Mouse (Mus musculus) layer of hippocampus, adult 11-12 months (tissue): Measurements from ENCODE around the gene Slc36a1.

Source experiments
- DNase-seq: peaks from one replicate; pipeline ENCODE4 v3.0.0; 2022; ENCODE audit warnings: low spot score

Slc36a1 gene

DNA sequence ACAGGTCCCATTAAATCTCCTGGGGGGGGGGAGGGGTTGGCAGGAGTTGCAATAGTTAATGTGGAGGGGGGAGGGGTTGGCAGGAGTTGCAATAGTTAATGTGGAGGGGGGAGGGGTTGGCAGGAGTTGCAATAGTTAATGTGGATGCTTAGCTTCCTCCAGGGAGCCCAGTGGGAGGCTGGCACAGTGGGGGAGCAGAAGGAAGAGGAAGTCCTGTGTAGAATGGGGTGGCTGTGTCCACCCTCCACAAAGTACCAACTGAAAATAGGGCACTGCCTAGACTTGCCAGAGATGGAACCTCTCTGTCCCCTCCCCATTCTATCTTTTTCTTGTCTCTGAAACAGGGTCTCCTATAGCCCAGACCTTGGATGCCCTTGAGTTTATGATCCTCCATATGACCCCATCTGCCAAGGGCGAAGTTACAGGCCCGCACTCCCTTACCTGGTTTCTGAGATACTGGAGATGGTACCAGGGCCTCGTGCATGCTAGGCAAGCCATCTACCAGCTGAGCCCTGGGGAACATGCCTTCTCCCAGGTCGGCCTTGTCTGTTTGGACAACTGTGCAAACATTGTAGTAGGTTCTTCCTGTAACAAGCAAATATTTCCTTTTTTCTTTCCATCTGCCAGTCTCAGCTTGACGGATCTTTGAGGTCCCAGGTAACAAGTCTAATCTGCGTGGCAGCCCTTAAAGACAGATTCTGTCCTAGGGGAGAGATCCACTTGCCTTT is 5.6 kb downstream of the Slc36a1 start:
- DNase-seq: no peak

DNA sequence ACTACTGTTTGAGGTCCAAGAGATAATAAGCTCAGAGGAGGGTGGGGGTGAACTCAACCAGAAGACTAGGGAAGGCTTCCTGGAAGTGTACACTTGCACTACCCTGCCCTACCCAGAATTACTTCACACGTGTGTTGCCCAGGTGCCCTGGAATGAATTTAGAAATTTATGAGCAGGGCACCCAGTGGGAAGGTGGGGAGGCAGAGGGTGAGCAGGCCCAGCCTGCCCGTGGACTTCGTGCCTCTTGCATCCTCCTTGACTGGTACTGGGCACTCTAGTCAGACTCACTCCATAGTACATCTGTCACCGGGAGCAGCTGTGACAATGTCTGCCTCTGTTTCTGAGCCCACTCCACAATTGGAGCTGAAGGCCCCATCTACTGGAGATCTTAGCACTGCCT is 9.4 kb downstream of the Slc36a1 start:
- no peak for DNase-seq

DNA sequence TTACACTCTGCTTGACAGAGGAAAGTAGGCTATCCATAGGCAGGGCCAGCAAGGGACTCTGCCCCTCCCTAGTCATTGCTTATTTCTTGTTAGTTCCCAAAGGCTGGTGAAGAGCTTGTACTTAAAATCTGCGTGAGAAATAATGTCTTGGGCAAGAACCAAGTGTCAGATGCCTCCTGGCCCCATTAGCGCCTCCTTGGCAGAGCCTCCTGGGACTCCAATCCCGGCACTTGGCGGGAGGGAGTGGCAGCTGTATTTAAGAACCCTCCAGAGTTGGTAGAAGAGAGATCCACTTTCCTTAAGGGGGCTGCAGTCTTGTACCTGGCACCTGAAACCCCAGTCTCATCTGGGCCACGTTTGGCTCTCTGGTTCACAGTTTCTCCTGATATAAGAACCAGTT is 10.0 kb downstream of the Slc36a1 start:
- DNase-seq: no peak

DNA sequence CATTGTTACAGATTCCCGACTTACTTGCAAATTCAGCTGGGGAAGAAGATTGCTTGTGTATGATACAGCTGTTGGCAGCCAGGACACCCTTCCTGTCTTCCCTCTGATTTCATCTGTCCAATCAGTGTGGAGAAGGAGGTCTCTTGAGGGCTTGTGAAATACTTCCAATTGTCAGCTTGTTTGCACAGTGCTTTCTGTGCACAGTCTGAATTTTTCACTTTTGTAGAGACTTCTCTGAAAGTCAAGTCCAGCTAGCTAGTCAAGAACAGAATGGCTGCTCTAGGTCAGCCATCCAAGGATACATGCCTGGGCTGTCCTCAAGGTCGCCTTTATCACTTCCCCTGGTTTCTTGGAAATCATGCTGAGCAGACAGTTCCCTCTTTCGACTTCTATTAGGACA is 10.8 kb downstream of the Slc36a1 start:
- no peak for DNase-seq

DNA sequence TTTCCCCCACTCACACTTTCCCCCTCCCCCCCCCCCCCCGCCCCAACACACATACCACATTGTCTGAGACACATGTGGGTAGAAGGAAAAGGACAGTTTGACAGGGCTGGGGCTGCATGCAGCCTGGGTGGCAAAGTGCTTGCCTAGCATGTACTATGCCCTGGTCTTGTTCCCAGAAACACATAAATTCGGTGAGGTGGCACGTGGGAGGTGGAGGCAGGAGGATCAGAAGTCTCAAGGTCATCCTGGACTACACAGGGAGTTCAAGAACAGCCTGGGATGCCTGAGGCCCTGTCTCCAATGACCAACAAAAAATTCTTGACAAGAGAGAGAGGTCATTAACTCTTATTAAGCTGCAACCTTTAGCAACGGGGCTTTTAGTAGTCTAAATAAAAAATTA is 11.9 kb downstream of the Slc36a1 start:
- no peak for DNase-seq

DNA sequence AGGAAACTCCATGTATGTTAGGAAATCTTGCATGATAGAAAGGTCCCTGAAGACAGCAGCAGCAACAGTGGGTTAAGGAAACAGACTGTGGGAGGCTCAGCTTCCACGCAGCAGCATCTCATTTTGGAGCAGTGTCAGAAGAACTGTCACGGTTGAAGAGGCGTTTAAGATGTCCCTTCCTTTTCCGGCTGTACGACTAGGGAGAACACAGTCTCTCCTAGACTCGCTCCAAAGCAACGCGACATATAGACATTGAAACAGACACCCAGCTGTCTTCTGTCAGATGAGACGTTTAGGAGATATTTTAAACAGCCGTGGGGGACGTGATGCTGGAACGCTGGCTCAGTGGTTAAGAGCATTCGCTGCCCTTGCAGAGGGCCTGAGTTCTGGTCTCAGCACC is 12.7 kb downstream of the Slc36a1 start:
- no peak for DNase-seq

DNA sequence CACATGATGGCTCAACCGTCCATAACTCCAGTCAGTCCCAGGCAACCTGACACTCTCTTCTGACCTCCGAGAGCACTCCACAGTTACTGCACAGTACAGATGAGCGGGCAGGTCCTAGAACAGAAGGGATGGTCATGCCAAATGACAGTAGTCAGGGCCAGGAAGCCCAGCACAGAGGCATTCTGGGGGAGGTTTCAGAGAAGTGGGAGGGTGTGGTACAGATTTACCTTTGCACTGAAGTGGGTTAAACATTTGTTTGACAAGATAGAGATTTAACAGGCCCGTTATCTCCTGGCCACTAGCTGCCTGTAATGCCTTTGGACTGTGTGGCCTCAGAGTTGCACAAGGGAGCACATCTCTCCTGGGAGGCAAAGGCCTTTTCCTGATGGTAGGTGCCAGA is 13.3 kb downstream of the Slc36a1 start:
- DNase-seq: no peak

DNA sequence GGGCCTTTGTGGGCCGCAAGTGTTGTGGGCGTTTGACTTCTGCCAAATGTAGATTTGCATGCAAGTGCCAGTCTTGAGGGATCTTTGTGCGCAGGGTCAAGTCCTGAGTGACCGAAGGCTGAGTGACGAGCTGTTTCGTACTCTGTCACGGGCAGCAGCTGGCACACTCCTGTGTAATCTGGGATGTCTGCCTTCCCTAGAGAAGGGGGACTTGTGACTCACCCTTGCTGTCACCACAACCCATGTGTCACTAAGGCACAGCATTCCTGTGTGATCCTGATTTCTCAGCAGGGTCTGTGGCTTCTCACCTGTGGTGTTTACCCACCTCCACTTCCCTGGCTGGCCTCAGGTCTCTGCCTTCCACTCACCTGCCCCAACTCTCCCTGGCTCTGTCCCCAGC is 13.7 kb downstream of the Slc36a1 start:
- DNase-seq: no peak

DNA sequence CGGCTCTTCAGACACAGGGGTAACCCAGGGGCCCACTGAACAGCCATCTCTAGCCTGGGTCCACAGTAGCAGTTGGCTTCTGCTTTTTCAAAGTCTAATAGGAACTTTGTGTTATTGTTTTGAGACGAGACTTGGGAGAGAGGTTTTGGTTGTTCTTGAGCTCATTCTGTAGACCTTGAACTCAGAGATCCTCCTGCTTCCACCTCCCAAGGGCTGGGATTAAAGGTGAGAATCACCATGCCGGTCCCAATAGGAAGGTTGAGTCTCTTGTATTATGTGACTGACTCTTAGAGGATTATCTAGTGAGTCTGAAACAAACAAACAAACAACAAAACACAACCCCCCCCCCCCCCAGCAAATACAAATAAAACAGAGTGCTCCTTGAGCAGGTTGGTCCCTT is 14.3 kb downstream of the Slc36a1 start:
- no peak for DNase-seq

DNA sequence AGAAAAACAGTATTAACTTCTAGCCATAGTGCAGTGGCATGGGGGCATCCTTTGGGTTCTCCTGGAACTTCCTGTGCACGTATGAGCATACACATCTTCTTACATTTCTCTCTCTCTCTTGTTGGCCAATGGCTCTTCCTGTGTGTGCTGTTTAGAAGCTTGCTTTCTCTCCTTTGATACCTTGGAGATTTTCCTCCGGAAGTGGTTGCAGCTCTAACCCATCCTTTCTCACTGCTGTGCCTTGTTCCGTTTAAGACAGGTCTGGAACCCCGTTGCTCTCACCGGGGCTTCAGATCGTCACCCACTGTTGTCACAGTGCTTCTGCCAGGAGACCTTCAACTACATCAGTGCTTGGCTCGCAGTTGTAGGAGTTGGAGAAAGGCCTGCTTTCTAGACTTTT is 17.2 kb downstream of the Slc36a1 start:
- DNase-seq: no peak

DNA sequence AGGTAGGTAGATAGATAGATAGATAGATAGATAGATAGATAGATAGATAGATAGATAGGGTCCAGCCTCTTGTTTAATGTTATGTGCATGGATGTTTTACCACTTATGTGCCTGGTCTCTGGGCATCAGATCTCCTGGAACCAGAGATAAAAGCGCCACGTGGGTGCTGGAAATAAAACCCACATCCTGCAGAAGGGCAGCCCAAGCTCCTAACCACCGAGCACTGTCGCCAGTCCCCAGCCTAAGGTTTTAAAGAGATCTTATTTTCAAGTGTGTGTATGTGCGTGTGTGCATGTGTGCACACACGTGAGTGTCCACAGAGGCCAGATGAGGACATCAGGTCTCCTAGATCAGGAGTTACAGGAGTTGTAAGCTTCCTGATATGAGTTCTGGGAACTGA is 26.9 kb downstream of the Slc36a1 start:
- no peak for DNase-seq

DNA sequence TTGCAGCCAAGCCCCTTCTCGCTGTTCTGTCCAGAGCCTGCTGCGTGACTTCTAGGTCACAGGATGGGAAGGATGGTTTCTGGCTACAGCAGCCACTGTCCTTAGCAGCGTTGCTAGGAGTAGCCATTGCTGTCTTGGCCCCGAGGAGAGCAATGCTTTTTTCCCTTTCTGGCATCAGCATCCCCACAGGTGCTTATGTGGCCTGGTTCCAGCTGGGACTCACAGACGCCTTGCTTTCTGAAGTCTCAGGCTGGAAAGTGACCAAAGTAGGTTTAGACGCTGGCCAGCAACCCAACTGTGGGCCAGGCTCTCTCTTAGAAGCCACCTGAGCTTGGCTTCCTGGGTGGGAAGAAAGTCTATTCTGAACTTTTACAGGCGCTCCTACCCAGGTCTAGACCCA is 30.1 kb downstream of the Slc36a1 start:
- DNase-seq: no peak

DNA sequence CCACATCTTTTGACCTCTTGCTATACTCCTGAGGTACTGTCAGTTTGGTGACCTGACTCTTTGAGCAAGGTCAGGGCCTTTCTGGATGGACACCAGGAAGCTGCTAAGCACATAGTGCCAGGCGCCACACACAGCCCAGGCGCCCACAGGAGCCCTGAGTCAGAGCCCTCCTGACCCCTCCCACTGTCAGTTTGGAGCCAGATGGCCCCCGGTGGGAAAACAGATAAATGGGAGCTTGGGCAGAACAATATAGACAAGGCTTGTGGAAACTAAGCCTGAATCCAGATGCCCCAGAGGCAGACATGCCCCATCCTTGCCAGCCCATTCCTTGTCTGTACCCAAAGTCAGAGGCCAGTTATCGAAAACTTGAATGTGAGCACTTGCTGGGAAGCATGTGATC is 30.6 kb downstream of the Slc36a1 start:
- DNase-seq: no peak

DNA sequence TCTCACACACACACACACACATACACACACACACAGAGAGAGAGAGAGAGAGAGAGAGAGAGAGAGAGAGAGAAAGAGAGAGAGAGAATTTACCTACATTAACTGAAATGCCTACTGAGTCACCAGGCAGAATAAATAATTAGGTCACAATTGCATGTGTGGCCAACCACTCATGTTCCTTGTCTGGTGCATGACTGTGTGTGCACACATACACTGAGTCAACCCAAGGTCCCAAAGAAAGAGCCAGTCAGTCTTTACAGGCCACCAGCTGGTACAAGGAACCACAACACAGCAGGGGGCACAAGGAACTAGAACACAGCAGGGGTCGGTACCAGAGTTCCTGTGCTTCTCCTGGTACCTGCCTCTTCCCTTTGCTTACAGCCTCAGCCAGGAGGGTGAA is 32.7 kb downstream of the Slc36a1 start:
- DNase-seq: no peak

DNA sequence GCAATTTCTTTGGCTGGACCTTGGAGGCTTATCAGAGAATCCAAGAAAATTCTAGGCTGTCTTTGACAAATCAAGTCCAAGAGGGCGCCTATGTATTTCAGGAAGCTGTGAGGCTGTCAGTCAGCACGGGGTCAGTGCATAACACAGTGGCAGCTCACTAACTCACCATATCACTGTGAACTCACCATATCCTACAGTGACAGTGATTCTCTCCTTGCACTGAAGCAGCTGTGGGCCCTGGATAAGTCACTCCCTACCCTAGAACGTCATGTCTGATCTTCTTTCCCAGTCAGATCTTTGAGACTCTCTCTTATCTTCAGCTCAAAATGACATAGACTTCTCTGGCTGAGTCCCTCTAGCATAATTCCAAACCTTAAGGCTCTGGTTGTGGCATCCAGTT is 35.3 kb downstream of the Slc36a1 start:
- no peak for DNase-seq

DNA sequence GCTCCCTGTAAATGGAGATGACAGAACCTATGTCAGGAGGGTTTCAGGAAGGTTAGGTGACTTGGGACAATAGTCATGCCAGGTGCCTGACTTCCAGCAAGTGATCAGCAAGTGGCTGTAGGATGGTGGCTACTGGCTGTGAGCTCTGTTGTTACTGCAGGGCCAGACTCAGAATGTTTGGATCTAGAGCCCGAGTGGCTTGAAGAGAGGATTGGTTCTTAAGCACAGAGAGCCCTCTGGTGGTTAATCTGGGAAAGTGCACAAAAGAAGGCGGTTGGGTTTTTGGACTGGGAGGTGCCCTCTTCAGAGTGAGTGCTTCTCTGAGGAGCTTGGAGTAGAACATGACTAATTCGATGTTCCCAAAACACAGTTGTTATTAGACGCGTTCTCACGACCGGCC is 36.4 kb downstream of the Slc36a1 start:
- peak; percentile 85 for DNase-seq

DNA sequence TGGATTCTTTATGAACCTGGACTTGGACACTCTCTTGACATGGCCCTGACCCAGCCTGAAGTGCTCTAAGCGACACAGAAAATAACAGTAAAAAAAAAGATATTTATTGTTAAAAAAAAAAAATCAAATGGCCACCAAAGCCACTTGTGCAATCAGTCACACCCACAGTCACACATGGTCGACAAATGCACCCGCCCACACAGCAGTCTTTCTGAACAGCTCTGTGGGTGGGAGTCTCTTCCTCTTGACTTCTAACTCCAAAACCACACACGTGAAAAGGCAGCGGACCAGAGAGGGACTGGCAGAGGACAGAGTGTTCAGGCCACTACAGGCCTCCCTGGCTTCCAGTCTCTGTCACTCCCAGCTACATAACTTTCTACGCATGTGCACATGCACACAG is 46.4 kb downstream of the Slc36a1 start:
- DNase-seq: peak; percentile 67

DNA sequence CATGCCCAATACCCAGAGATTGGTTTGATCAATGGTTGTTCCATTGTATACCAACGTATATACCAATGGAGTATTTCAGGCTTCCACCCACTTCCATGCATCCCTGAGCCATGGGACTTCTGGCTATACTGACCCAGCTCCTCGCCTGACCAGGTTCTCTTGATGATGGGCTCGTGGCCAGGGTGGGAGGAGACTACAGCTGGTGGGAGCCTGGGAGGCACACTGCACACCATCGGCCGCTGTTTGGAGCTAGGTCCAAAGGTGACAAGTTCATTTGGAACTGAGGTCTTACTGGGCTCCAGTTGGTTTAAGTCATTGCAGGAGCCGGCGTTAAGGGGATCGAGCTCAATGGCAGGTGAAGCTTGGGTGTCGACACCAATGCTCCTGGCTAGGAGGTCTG is 49.2 kb downstream of the Slc36a1 start:
- no peak for DNase-seq

DNA sequence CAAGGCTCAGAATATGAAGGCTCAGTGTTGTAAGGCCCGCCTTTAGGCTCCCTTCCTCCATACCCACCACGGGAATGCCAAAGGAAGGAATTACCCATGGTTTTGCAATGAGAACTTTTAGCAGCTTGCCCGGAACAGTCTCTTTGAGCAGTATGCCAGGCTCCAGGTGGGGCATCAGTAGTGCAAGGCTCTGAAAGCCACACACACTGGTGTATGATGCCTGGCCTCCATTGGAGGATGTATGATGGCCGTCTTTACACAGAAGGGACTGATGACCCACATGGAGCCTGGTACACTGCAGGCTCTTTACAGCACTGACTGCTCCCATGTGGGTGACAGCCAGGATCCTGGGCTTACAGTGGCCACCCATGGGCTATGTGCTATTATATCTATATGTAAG is 57.0 kb downstream of the Slc36a1 start:
- no peak for DNase-seq

DNA sequence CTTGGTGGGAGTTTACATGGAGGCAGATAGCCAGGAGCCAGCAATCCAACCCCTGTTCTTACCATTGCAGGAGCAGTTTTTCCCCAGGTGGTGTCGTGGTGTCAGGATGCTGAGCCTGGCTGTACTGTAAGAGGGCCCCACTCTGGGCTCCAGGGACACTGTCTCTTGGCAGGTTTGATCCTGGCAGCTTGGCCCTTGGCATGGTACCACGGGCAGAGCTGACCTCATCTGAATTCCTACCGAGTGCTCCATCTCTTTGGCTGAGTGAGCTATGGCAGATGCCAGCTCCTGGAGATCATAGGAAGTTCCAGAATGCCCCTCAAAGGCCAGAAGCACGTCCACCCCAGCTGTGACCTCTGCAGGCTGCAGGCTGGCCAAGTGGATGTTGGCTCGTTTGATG is 57.9 kb downstream of the Slc36a1 start:
- DNase-seq: peak; percentile 8

DNA sequence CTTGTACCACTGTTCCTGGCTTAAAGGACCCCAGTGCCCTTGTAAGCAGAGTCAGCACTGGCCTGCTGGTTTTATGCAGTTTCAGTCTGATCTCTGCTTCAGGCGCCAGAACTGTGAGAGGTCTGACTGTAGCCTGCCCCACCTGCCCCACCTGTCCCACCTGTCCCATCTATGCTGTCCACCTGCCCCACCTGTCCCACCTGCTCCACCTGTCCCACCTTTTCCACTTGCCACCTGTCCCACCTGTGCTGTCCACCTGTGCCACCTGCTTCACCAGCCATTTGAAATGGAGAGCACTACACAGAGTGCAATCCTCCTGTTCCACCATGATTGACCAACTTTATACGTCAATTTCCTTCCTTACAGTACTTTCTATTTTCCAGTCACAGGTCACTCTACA is 60.2 kb downstream of the Slc36a1 start:
- DNase-seq: no peak

DNA sequence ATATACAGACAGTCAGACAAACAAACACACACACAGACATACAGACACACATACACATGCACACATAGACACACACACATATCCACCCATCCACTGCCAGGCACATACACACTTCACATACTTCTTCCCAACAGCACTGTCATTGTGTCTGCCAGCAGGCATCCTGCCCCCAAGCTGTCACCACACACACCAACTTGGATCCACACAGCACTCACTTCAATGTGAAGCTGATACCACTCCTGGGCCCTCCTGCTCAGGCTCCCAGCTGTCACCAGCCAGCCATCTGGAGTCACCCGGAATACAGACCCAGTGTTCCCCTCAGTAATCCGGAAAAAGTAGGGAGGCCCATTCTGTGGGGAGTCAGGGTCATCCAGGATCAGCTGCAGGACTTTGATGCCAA is 61.5 kb downstream of the Slc36a1 start:
- peak; percentile 22 for DNase-seq

DNA sequence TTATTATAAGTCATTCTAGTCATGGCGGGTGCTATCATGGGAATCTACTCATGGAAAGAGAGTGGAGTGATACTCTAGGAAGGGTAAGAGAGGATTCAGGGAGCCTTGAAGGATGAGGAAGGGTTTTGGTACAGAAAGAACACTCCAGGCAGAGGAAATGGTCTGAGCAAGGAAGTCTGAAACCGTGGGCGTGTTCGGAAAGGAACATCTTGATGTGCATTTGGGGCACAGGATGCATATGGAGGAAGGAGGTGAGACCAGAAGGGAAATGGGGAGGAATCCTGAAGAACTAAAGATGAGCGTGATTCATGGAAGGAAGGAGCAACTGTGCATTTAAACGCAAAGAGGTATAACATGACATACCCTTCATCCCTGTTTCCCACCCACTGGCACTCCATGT is 64.4 kb downstream of the Slc36a1 start:
- DNase-seq: no peak

DNA sequence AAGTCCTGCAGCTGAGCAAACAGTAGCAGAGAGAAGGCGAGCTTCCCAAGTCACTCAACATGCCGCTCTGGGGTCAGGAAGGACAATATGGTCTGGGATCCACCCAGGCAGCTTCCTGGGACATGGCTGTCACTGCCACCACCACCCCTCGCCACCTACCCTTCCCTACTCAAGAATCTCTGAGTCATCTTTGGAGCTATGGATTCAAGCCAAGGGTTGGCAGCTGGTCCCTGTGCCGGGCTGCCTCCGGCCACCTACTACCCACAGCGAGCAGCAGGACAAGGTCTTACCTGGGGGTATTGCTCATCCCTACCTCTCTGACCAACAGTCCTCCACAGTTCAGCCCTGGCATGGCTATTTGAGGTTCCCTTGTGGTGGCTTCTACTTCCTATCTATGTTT is 70.6 kb downstream of the Slc36a1 start:
- no peak for DNase-seq
